Mouse (Mus musculus): ENCODE data around the gene Arfgef2.

Gene Arfgef2

DNA sequence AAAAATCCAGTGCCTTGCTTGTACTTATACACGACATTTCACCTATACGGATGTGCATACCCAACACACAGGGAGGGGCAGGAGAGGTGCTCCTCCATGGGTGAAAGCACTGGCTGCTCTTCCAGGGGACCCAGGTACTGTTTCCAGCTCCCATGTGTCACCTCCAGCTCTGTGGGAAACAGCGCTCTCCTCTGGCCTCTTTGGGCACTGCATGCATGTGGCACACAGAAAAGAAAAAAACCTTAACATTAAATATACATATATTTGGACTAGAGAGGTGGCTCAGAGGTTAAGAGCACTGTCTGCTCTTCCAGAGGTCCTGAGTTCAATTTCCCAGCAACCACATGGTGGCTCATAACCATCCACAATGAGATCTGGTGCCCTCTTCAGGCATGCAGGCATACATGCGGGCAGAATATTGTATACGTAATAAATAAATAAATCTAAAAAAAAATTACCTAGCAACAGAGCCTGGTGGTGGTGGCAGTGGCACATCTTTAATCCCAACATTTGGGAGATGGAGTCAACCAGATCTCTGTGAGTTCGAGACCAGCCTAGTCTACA, 98.4 kb downstream of the Arfgef2 start:
- no peak for DNase-seq (ENCODE audit: low read depth, low spot score)

DNA sequence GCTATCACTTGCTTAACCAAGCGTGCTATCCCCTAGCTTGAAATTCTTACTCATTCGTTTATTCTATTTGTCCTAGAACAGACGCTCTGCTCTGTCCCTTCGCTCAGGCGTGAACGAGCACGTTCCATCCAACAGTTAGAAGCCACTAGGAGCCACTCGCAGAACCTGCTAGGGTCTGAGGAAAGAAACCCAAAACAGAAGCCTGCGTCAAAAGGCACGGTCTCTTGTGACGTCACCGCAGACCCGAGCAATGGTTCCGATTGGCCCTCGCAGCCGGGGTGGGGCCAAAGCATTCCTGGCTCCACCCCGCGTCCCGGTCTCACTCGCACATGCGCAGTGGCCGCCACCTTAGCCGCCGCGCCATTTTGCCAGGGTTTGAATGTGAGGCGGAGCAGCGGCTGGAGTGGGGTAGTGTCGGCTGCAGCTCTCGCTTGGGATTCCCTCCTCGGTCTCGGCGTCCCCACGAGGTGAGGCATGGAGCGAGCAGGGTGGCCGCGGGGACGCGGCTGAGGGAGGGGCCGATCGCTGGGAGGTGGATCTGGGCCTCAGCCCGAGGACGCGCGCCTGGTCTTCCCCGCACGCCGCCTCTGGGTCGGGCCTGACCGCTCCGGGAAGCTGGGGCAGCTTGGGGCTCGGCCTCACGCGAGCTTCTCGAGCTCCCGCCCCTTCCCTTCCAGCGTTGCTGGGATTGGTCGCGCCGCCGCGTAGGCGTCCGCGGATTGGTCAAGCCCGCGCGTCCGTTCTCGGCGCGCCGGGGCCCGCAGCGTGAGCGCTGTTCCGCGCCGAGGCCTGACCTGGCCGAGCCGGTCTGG, 100.5 kb downstream of the Arfgef2 start, which contains the start of gene Cse1l:
Cse1l (plus strand) TSS at position 330 of the 812 bp plus-strand sequence.
- DNase-seq (ENCODE audit: low read depth, low spot score), result peak; percentile 94

GRCm38 (mm10) chr2:166906523-166907182, 101.3 kb downstream of the Arfgef2 start:
- no peak for DNase-seq (ENCODE audit: low read depth, low spot score)

- no peak for DNase-seq (ENCODE audit: low read depth, low spot score)
Observed at GRCm38 (mm10) chr2:166909729-166910128, 104.3 kb downstream of the Arfgef2 start.

GRCm38 (mm10) chr2:166910536-166910935, 105.1 kb downstream of the Arfgef2 start:
- DNase-seq (ENCODE audit: low read depth, low spot score), result no peak

GRCm38 (mm10) chr2:166923971-166924370, 118.6 kb downstream of the Arfgef2 start:
- no peak for DNase-seq (ENCODE audit: low read depth, low spot score)

DNA sequence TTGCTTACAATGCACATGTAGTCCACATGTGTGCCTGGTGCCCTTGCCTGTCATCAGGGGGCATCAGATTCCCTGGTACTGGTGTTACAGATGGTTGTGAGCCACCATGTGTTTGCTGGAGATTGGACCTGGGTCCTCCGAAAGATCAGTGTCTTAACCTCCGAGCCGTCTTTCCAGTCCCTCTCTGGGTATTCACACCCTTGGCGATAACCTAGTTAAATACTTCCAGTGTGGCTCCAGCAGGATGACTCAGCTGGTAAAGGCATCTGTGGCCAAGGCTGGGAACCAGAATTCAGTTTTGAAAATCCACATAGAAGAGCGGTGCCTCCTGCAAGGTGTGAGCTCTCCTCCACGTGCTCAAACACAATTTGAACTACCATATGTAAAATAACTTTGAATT, 128.6 kb downstream of the Arfgef2 start:
- no peak for DNase-seq (ENCODE audit: low read depth, low spot score)

GRCm38 (mm10) chr2:166934416-166934815, 129.0 kb downstream of the Arfgef2 start:
- DNase-seq (ENCODE audit: low read depth, low spot score), result no peak

GRCm38 (mm10) chr2:166935582-166935981, 130.2 kb downstream of the Arfgef2 start:
- no peak for DNase-seq (ENCODE audit: low read depth, low spot score)

- no peak for DNase-seq (ENCODE audit: low read depth, low spot score)
Observed at GRCm38 (mm10) chr2:166936166-166936565, 130.8 kb downstream of the Arfgef2 start.

- no peak for DNase-seq (ENCODE audit: low read depth, low spot score)
Observed at GRCm38 (mm10) chr2:166943146-166943545, 137.8 kb downstream of the Arfgef2 start.

DNA sequence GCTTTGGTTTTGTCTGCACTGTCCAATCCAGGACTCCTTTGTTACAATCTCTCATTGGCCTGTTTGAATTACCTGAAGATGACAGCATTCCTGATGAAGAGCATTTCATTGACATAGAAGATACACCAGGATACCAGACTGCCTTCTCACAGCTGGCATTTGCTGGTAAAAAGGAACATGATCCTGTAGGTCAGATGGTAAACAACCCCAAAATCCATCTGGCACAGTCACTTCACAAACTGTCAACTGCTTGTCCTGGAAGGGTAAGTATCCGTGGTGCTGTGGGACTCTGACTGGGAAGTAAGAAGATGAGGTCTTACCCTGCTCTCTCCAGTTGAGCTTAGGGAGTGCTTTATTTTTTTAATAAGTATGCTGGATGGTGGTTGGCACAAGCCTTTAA, 139.0 kb downstream of the Arfgef2 start:
- DNase-seq (ENCODE audit: low read depth, low spot score), result no peak

- no peak for DNase-seq (ENCODE audit: low read depth, low spot score)
Observed at GRCm38 (mm10) chr2:166945456-166945855, 140.1 kb downstream of the Arfgef2 start.

Data from brain, embryonic 18.5 days (tissue).